Mouse (Mus musculus) cerebellum, adult 2 months (tissue): ENCODE data around the gene Dpep3.

Experiments
- CTCF ChIP-seq: fragments of 200-500 bp; IDR thresholded peaks from 2 replicates; pipeline ENCODE4 v1.5.1; 2011; ENCODE audit warnings: low read depth, mild to moderate bottlenecking, control low read depth, low read length, moderate library complexity, borderline replicate concordance; ENCODE audit not compliant: insufficient read depth
- POLR2A ChIP-seq: fragments of 200-500 bp; IDR thresholded peaks from 2 replicates; pipeline ENCODE4 v1.6.1; 2011; ENCODE audit warnings: low read length, control low read depth, borderline replicate concordance; ENCODE audit not compliant: insufficient read depth

DNA sequence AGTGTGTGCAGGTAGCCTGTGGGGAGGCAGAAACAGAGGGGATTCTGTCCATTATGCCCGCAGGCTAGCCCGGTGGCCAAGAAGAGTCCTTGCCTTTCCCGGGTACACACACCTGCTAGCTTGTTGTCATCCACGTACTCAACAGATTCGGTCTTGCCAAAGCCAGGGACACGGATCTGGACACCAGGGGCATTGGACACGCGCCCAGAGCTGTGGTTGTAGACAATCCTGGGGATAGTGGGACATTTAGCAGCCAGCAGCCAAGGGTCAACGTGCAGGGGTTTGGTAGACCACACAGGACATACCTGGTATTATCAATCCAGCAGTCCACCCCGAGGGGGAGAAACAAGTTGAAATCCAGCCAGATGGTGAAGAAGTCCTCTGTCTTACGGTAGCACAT is 37.2 kb downstream of the Dpep3 start:
- TF ChIP-seq CTCF (no peak), POLR2A (no peak)
